Mouse (Mus musculus): ENCODE measurements around the gene Nox3.

- TF ChIP-seq CTCF (IDR thresholded peaks at IDR 0.05; ENCODE audit: extremely low read depth, insufficient read depth, low read length): no peak
- no peak for TF ChIP-seq POLR2A (IDR thresholded peaks at IDR 0.05; ENCODE audit: extremely low read depth, insufficient read depth, low read length)
Measured at GRCm38 (mm10) chr17:3690499-3691258, 5.4 kb downstream of the Nox3 start.

Data from cortical plate, adult 2 months (tissue).